Mouse (Mus musculus) adrenal gland, adult 8-10 months (tissue): ENCODE results near the gene Acbd6. TPM values are rescaled to one million over a fixed set of nuclear protein-coding genes. Genes with fewer than 3 reads are reported as not detected.

Source experiments
- DNase-seq: peaks from one replicate; pipeline ENCODE4 v3.0.0; 2022
- total RNA-seq, 4 experiments: library from RNA; stranded (reverse); gene quantifications; 2 replicates each; pipeline ENCODE4 v1.2.4; 2022

Gene Acbd6
- total RNA-seq, 4 experiments from 2014 or later: 63.0 to 79.8 (median 64.5) TPM

DNA sequence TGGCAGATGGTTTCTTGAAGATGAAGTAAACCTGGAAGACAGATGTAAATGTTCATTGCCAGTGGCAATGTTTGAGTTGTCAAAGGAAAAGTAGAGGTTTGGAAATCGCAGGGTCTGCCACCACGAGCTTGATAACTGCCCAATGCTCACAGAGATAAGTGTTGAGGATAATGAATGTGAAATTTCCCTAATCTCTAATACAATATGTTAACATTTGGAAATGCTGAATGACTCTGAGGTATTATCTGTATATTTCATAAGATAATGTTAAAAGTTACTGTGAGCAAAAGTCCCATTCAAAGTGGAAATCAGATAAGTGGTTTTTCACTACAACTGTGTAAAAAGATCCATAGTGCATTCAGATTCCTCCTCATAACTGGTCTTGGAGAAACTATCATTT, 2.8 kb downstream of the Acbd6 start:
- DNase-seq: no peak

GRCm38 (mm10) chr1:155562206-155562605, 4.3 kb downstream of the Acbd6 start:
- no peak for DNase-seq

DNA sequence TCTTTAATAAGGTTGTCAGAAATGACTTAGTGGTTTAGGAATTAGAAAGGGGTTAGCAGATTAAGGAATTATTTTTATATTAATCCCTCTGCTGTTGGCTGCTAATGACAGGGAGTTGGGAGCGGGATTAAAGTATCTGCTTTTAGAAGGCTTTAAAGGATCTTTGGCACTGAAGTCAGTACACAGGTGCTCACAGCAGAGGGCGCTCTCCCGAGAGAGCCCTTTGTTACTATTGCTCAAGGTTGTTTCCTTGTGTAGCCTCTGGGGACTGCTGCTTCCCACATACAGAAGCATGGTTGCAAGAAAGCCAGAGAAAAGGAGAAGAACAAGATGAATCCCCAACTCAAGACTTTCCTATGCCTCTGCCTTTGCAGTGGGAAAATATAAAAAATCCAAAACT, 6.8 kb downstream of the Acbd6 start:
- DNase-seq: no peak

DNA sequence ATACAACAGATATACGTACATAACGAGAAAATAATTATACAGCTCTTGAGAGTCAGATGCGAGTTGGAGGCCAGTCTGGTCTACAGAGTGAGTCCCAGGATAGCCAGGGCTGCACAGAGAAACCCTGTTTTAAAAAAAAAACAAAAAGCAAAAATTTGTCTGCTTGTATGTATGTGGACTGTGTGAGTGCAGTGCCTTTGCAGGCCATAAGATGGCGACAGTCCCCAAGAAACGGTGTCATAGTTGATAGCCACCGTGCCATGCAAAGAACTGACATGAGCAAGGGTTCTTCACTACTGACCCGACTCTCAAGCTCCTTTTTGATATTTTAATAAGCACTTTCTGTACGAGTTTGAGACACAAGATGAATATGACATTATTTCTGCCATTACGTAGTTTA, 10.2 kb downstream of the Acbd6 start:
- DNase-seq: no peak

- DNase-seq: no peak
Measured at GRCm38 (mm10) chr1:155569340-155569739, 11.4 kb downstream of the Acbd6 start.

DNA sequence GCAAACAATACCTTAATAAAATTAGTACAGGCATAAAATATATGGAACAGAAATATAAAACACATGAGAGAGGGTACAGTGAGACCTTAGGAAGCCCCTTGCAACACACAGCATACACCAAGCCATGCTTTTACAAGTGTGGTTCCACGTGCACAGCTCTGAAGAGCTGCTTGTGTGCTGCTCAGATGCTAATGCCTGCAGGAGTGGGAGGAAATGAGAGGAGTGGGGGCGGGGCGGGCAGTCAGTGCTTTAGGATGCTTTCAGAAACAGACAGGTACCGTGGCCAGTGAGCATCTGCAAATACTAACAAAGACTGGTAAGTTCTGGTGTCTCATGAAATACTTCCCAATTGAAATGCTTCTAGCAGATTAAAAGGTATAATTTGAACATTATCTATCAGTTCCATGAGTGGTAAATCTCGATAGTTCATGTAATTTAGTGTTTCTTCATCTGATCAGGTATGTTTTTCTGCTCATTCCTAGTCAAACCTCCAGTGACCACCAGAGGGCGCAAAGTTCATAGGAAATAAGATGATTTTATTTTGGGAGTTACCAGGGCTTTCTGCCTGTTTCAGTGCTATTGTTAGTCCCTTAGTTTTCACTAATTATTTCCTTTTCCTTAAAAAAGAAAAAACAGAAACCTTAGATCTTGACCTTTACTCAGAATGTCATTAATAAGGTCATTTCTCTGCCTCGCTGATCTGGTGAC, 17.2 kb downstream of the Acbd6 start:
- no peak for DNase-seq

GRCm38 (mm10) chr1:155576432-155576831, 18.5 kb downstream of the Acbd6 start:
- DNase-seq: no peak

GRCm38 (mm10) chr1:155577316-155577715, 19.4 kb downstream of the Acbd6 start:
- no peak for DNase-seq

GRCm38 (mm10) chr1:155587961-155588360, 30.0 kb downstream of the Acbd6 start:
- no peak for DNase-seq

GRCm38 (mm10) chr1:155594141-155594540, 36.2 kb downstream of the Acbd6 start:
- DNase-seq: no peak

DNA sequence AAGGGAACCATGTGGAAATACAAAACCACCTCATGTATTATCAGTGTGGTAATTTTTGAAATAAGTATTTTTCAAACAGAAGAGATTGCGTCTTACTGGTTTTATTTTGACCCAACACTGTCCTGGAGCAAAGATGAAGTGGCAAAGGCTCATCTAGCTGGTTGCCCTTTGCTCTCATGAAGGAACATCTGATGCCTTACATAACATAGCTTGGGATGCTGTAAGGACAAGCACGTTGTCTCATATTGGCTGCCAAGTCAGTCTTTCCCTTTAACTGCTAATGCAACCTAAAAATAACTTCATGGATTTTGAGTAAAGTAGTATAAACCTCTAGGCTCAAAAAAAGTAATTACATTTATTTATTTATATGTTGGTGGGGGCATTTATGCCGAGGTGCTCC, 38.7 kb downstream of the Acbd6 start:
- DNase-seq: no peak

GRCm38 (mm10) chr1:155604706-155605105, 46.8 kb downstream of the Acbd6 start:
- no peak for DNase-seq

DNA sequence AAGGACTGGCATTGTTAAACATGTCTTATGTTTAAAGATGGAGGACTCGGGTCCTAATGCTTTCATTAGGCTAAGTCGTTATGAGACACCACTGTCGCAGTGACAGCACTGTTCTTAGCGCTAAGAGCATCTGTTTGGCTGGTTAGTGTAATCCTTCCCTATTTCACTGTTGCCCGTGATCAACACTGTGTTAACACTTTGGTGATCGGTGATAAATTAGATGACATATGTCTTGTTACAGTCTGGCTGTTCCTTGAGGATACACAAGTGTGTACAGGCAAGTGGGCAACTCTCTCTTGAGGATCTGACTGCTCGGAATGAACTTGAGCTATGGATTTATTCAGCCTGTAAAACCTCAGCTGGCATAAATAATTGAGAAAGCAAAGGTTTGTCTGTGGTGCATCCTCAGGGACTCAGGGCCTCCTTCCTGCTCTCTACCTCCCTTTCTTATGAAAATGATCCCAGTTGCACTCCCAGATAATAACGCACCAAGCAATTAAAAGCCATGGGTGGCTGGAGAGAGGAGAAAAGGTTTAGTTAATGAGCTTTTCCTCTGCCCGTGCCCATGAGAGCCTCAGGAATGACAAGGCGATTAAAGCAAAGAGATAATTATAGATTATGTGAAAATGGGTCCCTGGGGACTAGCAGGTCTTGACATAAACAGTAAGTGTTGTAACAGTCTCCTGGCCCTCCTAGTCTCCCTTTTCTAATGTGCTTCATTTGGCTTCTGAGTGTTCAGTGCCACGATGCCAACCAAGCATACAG, 47.7 kb downstream of the Acbd6 start:
- DNase-seq: no peak

- no peak for DNase-seq
Measured at GRCm38 (mm10) chr1:155606156-155606531, 48.2 kb downstream of the Acbd6 start.

DNA sequence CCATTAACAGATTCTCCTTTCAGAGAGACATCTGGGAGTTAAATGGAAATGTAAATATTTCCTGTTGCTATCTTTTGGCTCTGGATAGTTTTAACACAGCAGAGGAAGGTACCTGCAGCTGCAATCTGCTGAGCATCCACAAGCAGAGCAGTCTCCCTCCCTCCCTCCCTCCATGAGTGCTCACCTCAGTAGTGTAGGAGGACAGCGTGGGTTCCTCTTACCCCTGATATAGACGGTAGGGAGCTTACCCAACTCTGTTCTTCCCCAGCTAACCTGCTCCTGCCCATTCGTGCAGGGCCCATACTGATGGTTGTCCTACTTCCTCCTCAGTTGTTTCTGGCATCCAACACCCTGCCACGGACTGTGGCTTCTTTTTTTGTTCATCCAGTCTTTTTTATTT, 50.6 kb downstream of the Acbd6 start:
- no peak for DNase-seq

- no peak for DNase-seq
Measured at GRCm38 (mm10) chr1:155614426-155614825, 56.5 kb downstream of the Acbd6 start.

- DNase-seq: no peak
Measured at GRCm38 (mm10) chr1:155621075-155621474, 63.2 kb downstream of the Acbd6 start.

DNA sequence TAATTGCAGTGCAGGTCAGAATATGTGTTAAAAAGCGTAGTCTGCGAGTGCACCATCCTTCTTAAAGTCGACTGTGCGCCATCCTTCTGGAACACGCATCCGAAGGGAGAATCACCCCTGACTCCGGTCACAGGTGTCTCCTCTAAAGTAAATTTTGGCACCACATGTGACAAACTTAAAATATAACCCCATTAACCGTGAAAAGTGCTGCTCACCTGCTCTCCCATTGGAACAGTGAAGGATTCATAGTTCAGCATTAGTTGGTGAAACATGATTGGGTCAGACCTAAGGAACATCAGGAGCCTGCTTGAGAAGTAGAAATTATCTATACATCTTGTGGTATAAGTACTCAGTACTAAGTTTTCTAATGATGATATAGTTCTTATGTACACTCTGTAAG, 65.3 kb downstream of the Acbd6 start:
- no peak for DNase-seq

DNA sequence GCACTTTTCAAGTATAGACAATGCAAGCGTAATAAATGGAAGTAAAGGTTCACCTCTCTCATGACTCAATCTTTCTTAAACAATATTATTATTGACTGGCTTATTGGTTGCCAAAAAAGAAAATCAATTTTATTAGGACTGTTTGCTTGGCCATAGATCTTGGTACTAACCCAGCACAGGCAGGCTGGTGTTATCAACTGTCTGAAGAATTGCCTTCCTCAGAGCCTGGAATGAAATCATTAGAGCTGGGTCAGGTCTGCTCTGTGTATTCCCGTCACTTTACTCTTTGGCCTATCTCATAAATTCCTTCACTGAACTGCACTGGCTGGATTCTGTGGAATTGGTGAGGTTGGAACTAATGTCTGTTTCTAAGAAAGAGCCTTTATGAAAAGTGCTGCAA, 69.8 kb downstream of the Acbd6 start:
- no peak for DNase-seq

DNA sequence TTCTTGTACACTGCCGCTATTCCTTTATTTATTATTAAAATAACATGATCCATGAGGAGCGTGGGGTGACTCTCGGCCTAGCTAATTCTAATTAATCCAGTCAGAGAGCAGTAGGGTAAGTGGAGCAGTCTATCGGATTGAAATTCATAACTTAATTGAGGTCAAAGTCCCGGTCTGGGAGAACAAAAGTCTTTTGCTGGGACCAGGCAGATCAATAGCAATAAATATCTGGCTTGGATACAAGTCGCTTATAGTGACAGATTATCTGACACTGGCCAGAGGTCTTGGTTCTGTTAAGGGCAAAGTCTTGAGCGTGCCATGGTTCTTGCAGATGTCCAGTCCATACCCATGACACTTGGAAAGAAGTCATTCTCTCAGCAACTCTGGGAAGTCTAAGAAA, 78.7 kb downstream of the Acbd6 start:
- DNase-seq: no peak

- no peak for DNase-seq
Measured at GRCm38 (mm10) chr1:155645816-155646215, 87.9 kb downstream of the Acbd6 start.

- peak; percentile 3 for DNase-seq
Measured at GRCm38 (mm10) chr1:155646345-155647307, 88.7 kb downstream of the Acbd6 start.
